Mouse (Mus musculus) lung, embryonic 14.5 days (tissue): ENCODE results near the gene Cd3e. TPM values are rescaled to one million over a fixed set of nuclear protein-coding genes. Genes with fewer than 3 reads are reported as not detected.

ENCODE experiments used
- ATAC-seq: fragments of 200-750 bp; cut with Nextera tagmentation; 2 replicates; pipeline ENCODE4 v1.8.0; 2017; ENCODE audit warnings: mild to moderate bottlenecking, moderate TSS enrichment, moderate library complexity; ENCODE audit not compliant: insufficient read depth
- DNase-seq: peaks from one replicate; pipeline ENCODE4 v3.0.0-alpha.2; 2015
- H3K27ac ChIP-seq: fragments of 300-500 bp; sonication (generic); 2 replicates; pipeline ENCODE4 v1.5.1; 2014; ENCODE audit warnings: low read depth, mild to moderate bottlenecking, moderate library complexity
- H3K27me3 ChIP-seq: fragments of 300-500 bp; sonication (generic); 2 replicates; pipeline ENCODE4 v1.6.1; 2014; ENCODE audit warnings: low read length, control low read depth; ENCODE audit not compliant: insufficient read depth
- H3K36me3 ChIP-seq: fragments of 300-500 bp; sonication (generic); 2 replicates; pipeline ENCODE4 v1.6.1; 2014; ENCODE audit warnings: control low read depth; ENCODE audit not compliant: insufficient read depth
- H3K4me1 ChIP-seq: fragments of 300-500 bp; sonication (generic); 2 replicates; pipeline ENCODE4 v1.6.1; 2014; ENCODE audit warnings: antibody characterized with exemption, control low read depth; ENCODE audit not compliant: insufficient read depth
- H3K4me2 ChIP-seq: fragments of 300-500 bp; sonication (generic); 2 replicates; pipeline ENCODE4 v1.6.1; 2014; ENCODE audit warnings: mild to moderate bottlenecking
- H3K4me3 ChIP-seq: fragments of 300-500 bp; sonication (generic); 2 replicates; pipeline ENCODE4 v1.5.1; 2014; ENCODE audit warnings: low read depth, low read length
- H3K9ac ChIP-seq: fragments of 300-500 bp; sonication (generic); 2 replicates; pipeline ENCODE4 v1.6.1; 2014
- H3K9me3 ChIP-seq: fragments of 300-500 bp; sonication (generic); 2 replicates; pipeline ENCODE4 v1.6.1; 2016; ENCODE audit warnings: low read depth, low read length, control low read depth
- CTCF ChIP-seq: IDR thresholded peaks from 2 replicates; pipeline ENCODE4 v1.5.1; 2016; ENCODE audit warnings: antibody characterized with exemption, low read depth
- WGBS: fragments of 180-500 bp; shearing (Covaris S2); extraction: QIAGEN DNeasy Blood & Tissue Kit; methylation state at CpG from one replicate; pipeline ENCODE4 v1.1.7; 2014; 5-methylcytosine and 5-hydroxymethylcytosine counted together
- polyA plus RNA-seq: library from polyadenylated mRNA; unstranded; fragments of >200 nt; fragmentation: Nextera tagmentation; extraction: Ambion mirVana; gene quantifications from 2 replicates; pipeline ENCODE4 v1.2.1, GENCODE M21; 2014

The Cd3e gene
- polyA plus RNA-seq, 1 experiment from 2014 or later: not detected

DNA sequence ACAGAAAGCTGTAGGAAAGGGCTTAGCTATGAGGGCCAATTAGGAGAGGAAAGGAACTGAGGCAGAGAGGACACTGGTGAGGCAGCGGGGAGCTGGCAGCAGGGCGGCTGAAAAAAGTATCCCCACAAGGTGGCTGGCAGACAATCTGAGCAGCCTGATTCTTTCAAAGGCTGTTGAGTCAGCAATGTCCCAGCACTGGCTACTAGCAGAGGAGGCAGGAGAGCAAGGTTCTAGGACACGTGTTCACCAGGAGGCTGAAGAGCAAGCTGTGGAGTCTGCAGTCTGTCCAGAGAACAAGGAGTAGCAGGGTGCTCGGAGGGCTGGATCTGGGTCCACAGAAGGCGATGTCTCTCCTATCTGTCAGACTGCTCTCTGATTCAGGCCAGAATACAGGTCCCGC, 10.3 kb downstream of the Cd3e start:
- Histone ChIP-seq H3K27me3 (no peaks in the 10 kb centered on the region), H3K4me3 (no peak overlapping the region), H3K27ac (no peak overlapping the region), H3K4me2 (no peak overlapping the region), H3K4me1 (no peaks in the 10 kb centered on the region), H3K36me3 (no peaks in the 10 kb centered on the region), H3K9me3 (no peaks in the 10 kb centered on the region), H3K9ac (no peak overlapping the region)
- 57% methylated on average over 6 of the region's 6 CpGs for WGBS
- DNase-seq: no peak
- no peak for ATAC-seq
- no peak for TF ChIP-seq CTCF

DNA sequence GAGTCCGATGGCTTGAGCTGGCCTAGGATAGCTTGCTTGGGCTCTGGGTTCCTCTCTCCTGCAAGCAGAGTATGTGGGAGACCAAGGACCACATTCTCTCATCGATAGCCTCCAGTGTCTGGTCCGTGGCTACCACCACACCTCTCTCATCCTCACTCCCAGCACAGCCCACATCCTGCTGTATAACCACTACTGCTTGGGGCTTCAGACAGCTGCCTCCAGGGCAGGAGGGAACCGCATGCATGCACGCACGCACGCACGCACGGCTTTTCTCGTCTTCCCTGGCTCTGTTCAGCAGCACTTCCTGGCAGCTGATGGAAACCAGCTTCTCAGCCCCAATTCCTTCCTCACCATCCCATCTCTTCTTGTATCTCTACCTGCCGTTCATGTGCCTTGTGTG, 11.3 kb downstream of the Cd3e start:
- DNase-seq: no peak
- Histone ChIP-seq H3K4me3 (no peak overlapping the region), H3K27ac (no peak overlapping the region), H3K27me3 (no peaks in the 10 kb centered on the region), H3K4me2 (no peak overlapping the region), H3K9me3 (no peaks in the 10 kb centered on the region), H3K4me1 (no peaks in the 10 kb centered on the region), H3K9ac (no peak overlapping the region), H3K36me3 (no peaks in the 10 kb centered on the region)
- 70% methylated on average over 11 of the region's 11 CpGs for WGBS
- ATAC-seq: no peak
- TF ChIP-seq CTCF: no peak

DNA sequence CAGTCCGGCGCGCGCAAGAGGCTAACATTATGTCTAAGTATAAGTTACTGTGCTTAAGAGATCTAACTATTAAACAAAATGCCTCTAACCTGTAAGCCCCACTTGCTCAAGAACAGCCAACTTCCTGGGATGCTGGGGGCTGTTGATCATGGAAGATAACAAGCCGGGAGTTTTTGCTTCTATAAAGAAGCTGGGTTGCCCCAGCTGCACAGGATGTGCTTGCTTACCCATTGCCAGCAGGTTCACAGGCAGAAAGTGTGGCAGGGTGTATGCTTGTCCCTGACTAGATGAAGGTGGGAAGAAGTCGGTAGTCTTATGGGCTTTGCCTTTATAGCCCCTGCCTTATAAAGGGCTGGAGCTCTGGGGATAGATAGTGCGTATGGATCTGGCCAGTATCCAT, 12.8 kb downstream of the Cd3e start:
- Histone ChIP-seq H3K27ac (no peak overlapping the region), H3K4me2 (no peak overlapping the region), H3K4me3 (no peak overlapping the region), H3K4me1 (no peaks in the 10 kb centered on the region), H3K9me3 (no peaks in the 10 kb centered on the region), H3K36me3 (no peaks in the 10 kb centered on the region), H3K9ac (no peak overlapping the region), H3K27me3 (no peaks in the 10 kb centered on the region)
- DNase-seq: no peak
- no peak for ATAC-seq
- WGBS: 92% methylated on average over 7 of the region's 7 CpGs
- TF ChIP-seq CTCF: no peak

DNA sequence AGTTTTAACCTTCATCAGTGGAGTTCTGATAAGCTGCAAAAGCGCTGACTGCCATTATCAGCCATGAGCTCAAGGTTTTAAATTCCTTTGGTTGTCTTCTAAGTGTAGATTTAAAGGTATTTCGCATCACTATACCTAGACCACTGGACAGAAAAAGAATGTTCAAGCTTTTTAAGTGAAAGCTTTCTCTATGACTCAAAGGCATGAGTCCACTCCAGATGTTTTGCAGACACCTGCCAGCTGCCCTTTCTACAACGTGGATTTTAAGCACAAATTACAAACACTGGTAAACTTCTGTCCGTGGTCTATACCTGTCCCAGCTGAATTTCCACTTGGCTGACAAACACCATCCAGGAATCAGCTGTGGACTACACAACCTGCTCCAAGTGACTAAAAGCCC, 14.5 kb downstream of the Cd3e start:
- DNase-seq: no peak
- Histone ChIP-seq H3K4me1 (no peaks in the 10 kb centered on the region), H3K9ac (no peak overlapping the region), H3K36me3 (no peaks in the 10 kb centered on the region), H3K27me3 (no peaks in the 10 kb centered on the region), H3K4me2 (no peak overlapping the region), H3K27ac (no peak overlapping the region), H3K9me3 (no peaks in the 10 kb centered on the region), H3K4me3 (no peak overlapping the region)
- WGBS: 70% methylated on average over 4 of the region's 4 CpGs
- no peak for TF ChIP-seq CTCF
- no peak for ATAC-seq

DNA sequence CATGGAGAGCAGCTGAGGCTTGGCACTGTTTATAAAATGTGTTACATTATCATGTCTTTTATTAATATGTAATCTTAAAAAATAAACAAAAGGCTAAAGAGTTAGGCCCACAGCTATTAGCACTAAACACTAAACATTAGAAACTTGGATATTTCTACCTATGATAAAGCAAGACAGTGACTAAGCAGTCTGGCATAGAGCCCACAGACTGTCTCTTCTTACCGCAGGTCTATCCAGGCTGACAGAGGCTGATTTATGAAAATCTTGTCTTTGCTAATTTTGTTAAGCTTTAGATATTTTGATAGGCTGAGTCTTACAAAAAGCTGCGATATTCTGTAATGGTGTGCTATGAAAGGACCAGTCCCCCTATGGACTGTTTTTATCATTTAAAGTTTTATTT, 16.2 kb downstream of the Cd3e start:
- no peak for TF ChIP-seq CTCF
- ATAC-seq: no peak
- DNase-seq: no peak
- no peak overlapping the region for H3K4me2 ChIP-seq
- no peak overlapping the region for H3K9ac ChIP-seq
- no peak overlapping the region for H3K4me3 ChIP-seq
- H3K36me3 ChIP-seq: no peaks in the 10 kb centered on the region
- no peak overlapping the region for H3K27ac ChIP-seq
- no peaks in the 10 kb centered on the region for H3K4me1 ChIP-seq
- 78% methylated on average over 2 of the region's 2 CpGs for WGBS
- H3K27me3 ChIP-seq: no peaks in the 10 kb centered on the region
- H3K9me3 ChIP-seq: no peaks in the 10 kb centered on the region

DNA sequence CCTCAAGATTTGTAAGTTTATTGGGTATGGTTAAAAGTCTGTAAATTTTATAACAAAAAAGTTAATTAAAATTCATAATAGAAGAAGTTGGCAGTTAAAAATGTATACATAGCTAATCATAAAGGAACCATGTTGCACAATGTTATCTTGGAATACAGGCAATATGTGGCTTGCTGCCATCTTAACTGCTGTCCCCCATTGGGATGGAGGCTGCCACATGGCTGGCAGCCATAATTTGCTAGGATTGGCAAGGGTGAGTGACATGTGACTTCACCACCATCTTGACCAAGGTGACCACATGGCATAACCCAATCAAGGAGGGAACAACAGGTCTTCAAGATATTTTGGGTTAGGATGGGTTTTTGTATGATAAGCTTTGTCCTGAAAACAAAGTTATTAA, 17.2 kb downstream of the Cd3e start:
- H3K27ac ChIP-seq: no peak overlapping the region
- no peaks in the 10 kb centered on the region for H3K9me3 ChIP-seq
- no peaks in the 10 kb centered on the region for H3K4me1 ChIP-seq
- no peak overlapping the region for H3K9ac ChIP-seq
- TF ChIP-seq CTCF: no peak
- H3K27me3 ChIP-seq: no peaks in the 10 kb centered on the region
- ATAC-seq (no peak), DNase-seq (no peak)
- H3K36me3 ChIP-seq: no peaks in the 10 kb centered on the region
- no peak overlapping the region for H3K4me3 ChIP-seq
- no peak overlapping the region for H3K4me2 ChIP-seq

DNA sequence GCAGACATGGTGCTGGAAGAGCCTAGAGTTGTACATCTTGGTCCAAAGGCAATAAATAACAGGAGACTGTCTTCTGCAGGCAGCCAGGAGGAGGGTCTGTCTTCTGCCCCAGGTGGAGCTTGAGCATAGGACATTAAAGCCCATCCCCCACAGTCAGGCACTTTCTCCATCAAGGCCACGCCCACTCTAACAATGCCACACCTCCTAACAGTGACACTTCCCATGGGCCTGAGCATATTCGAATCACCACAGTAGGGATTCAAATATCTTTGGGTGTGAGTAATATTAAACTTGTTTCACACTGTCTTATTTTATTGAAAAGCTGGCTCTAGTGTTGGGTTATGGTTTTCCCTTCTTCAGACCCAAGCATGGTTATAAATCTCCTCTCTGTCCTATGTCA, 17.6 kb downstream of the Cd3e start:
- WGBS: 84% methylated on average over 2 of the region's 2 CpGs
- H3K36me3 ChIP-seq: no peaks in the 10 kb centered on the region
- H3K4me2 ChIP-seq: no peak overlapping the region
- no peaks in the 10 kb centered on the region for H3K4me1 ChIP-seq
- DNase-seq: no peak
- H3K27ac ChIP-seq: no peak overlapping the region
- no peaks in the 10 kb centered on the region for H3K9me3 ChIP-seq
- H3K27me3 ChIP-seq: no peaks in the 10 kb centered on the region
- ATAC-seq: no peak
- TF ChIP-seq CTCF: no peak
- H3K9ac ChIP-seq: no peak overlapping the region
- H3K4me3 ChIP-seq: no peak overlapping the region

DNA sequence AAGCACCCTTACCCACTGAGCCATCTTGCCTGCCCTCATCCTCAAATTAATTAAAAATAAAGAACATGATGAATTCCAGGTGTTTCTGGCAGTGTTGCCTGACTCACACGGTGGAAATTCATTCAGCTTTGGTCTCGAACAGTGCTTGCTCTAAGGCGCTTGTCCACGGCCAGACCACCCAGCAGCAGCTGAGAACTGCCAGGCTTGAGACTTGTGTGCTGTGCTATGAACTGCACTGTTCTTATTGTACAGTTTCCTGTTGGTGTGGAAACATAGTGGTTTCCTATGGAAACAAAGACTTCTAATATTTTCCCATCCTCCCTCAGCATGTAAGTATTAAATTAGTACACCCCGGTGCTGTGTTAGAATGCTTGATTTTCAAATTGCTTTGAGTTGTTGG, 22.5 kb downstream of the Cd3e start:
- DNase-seq (no peak), ATAC-seq (no peak)
- Histone ChIP-seq H3K4me3 (no peak overlapping the region), H3K27ac (no peak overlapping the region), H3K4me1 (no peaks in the 10 kb centered on the region), H3K36me3 (no peaks in the 10 kb centered on the region), H3K4me2 (no peak overlapping the region), H3K9ac (no peak overlapping the region), H3K27me3 (no peaks in the 10 kb centered on the region), H3K9me3 (no peaks in the 10 kb centered on the region)
- 60% methylated on average over 5 of the region's 5 CpGs for WGBS
- TF ChIP-seq CTCF: no peak
